Mouse (Mus musculus) frontal cortex, postnatal 25 days (tissue): ENCODE results near the gene Hic1.

Experiments used
- DNase-seq, 2 experiments: peaks; one replicate each; pipeline ENCODE4 v3.0.0; 2022; ENCODE audit warnings: low spot score in 2 of 2

Hic1 gene

DNA sequence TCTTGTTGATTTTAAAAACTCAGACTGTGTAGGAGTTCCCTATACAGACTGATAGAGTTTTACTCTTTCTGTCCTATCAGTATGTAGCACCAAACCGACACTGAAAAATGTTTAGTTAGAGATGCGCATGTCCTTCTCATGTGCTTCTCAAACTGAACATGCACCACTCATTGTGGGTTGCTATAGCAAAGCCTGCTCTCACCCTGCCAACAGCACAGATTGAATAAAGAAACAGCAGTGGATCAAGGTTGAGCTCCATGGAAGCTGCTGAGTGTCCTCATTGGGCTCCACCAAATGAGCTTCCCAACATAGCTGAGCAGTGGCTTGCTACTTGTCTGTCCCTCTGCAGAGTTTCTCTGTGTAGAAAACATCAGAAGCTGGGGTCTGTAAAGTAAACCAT is 51.2 kb downstream of the Hic1 start:
- DNase-seq = no peak

DNA sequence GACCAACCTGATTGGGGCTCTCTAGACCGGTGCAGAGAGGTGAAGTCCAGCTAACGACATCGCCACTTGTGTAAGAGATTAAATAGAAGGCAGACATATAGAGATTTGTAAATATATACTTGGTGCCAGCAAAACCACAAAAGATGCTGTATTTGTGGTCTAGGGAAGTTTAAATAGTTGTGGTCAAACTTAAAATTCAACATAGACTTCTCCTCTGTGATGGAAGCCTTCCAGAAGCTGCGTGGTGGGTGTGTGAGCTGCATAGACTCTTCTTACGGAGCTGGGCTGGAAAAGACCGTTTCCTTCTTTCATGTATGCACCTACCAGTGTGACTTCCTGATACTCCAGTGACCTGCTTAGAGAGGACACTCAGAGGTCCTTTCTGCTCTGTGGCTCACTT is 52.9 kb downstream of the Hic1 start:
- DNase-seq = no peak
